Mouse (Mus musculus) mature B cell (primary cell): ENCODE measurements around the gene Pla2g5.
"Not testable (repeated sequence)": the region's sequence is repeated elsewhere in the genome, so short reads cannot be mapped to it uniquely, and the experiment has no call there.

Experiments used
- in situ Hi-C: fragments of 300-500 bp; cut with MboI; formaldehyde crosslinking; loops from 2 replicates; pipeline ENCODE4 v1.14.3; 2019

The Pla2g5 gene

GRCm38 (mm10) chr4:138863344-138863998 is at the start of gene Pla2g5:
Gene Pla2g5 (minus strand): TSS chr4:138863482.
- in situ Hi-C loops, result no loop called here

GRCm38 (mm10) chr4:138905624-138906337 is 42.5 kb upstream of the Pla2g5 start:
- in situ Hi-C loops, result no loop called here

- in situ Hi-C loops, result no loop called here
Observed at GRCm38 (mm10) chr4:138899361-138899760, 36.1 kb upstream of the Pla2g5 start.

- in situ Hi-C loops, result not testable (repeated sequence)
Observed at GRCm38 (mm10) chr4:138893789-138894188, 30.5 kb upstream of the Pla2g5 start.

GRCm38 (mm10) chr4:138892655-138893054 is 29.4 kb upstream of the Pla2g5 start:
- in situ Hi-C loops, result no loop called here

- in situ Hi-C loops, result no loop called here
Observed at GRCm38 (mm10) chr4:138889635-138890034, 26.4 kb upstream of the Pla2g5 start.

- in situ Hi-C loops, result no loop called here
Observed at GRCm38 (mm10) chr4:138889165-138889564, 25.9 kb upstream of the Pla2g5 start.

GRCm38 (mm10) chr4:138884261-138884660 is 21.0 kb upstream of the Pla2g5 start:
- in situ Hi-C loops, result no loop called here

GRCm38 (mm10) chr4:138882179-138882578 is 18.9 kb upstream of the Pla2g5 start:
- in situ Hi-C loops, result no loop called here

GRCm38 (mm10) chr4:138880811-138881584 is 17.7 kb upstream of the Pla2g5 start:
- in situ Hi-C loops, result no loop called here

GRCm38 (mm10) chr4:138879808-138880207 is 16.5 kb upstream of the Pla2g5 start:
- in situ Hi-C loops, result no loop called here

GRCm38 (mm10) chr4:138878783-138879182 is 15.5 kb upstream of the Pla2g5 start:
- in situ Hi-C loops, result no loop called here

GRCm38 (mm10) chr4:138877731-138878130 is 14.4 kb upstream of the Pla2g5 start, which contains the start of gene Pla2g2e:
Gene Pla2g2e (plus strand): TSS chr4:138877942.
- in situ Hi-C loops, result no loop called here

GRCm38 (mm10) chr4:138875986-138876385 is 12.7 kb upstream of the Pla2g5 start:
- in situ Hi-C loops, result no loop called here

GRCm38 (mm10) chr4:138875275-138875674 is 12.0 kb upstream of the Pla2g5 start:
- in situ Hi-C loops, result not testable (repeated sequence)

- in situ Hi-C loops, result no loop called here
Observed at GRCm38 (mm10) chr4:138873864-138874263, 10.6 kb upstream of the Pla2g5 start, which contains the start of gene Gm13030. Gene Gm13030 (minus strand): TSS chr4:138873964.

- in situ Hi-C loops, result no loop called here
Observed at GRCm38 (mm10) chr4:138868666-138869065, 5.4 kb upstream of the Pla2g5 start.

GRCm38 (mm10) chr4:138866413-138866812 is 3.1 kb upstream of the Pla2g5 start:
- in situ Hi-C loops, result no loop called here

GRCm38 (mm10) chr4:138865991-138866390 is 2.7 kb upstream of the Pla2g5 start:
- in situ Hi-C loops, result no loop called here

- in situ Hi-C loops, result no loop called here
Observed at GRCm38 (mm10) chr4:138865092-138865491, 1.8 kb upstream of the Pla2g5 start.

- in situ Hi-C loops, result loop anchor here (10.0 kb wide), 1 partner anchor 415 kb away; no protein-coding TSS in a partner anchor
Observed at GRCm38 (mm10) chr4:138859728-138860127, 3.6 kb downstream of the Pla2g5 start.

GRCm38 (mm10) chr4:138859245-138859644 is 4.0 kb downstream of the Pla2g5 start:
- in situ Hi-C loops, result loop anchor here (10.0 kb wide), 1 partner anchor 414 kb away; no protein-coding TSS in a partner anchor
